Mouse (Mus musculus) heart, adult 2 months (tissue): ENCODE measurements around the gene Olfr659. TPM values are rescaled to one million over a fixed set of nuclear protein-coding genes. Genes with fewer than 3 reads are reported as not detected.

Experiments
- DNase-seq, 2 experiments: peaks; one replicate each; pipeline ENCODE4 v3.0.0; 2021
- H3K27ac ChIP-seq: fragments of 200-600 bp; 2 replicates; pipeline ENCODE4 v1.8.1; 2022
- H3K27me3 ChIP-seq: fragments of 200-500 bp; 2 replicates; pipeline ENCODE4 v1.6.1; 2012; ENCODE audit warnings: mild to moderate bottlenecking, low read length, inconsistent platforms, mixed read lengths; ENCODE audit not compliant: control insufficient read depth, insufficient read depth
- H3K36me3 ChIP-seq: fragments of 200-500 bp; 2 replicates; pipeline ENCODE4 v1.6.1; 2012; ENCODE audit warnings: low read length, inconsistent platforms; ENCODE audit not compliant: control insufficient read depth, insufficient read depth
- H3K4me1 ChIP-seq: fragments of 200-500 bp; 2 replicates; pipeline ENCODE4 v1.6.1; 2011; ENCODE audit warnings: low read length; ENCODE audit not compliant: control insufficient read depth, insufficient read depth
- H3K4me3 ChIP-seq: fragments of 200-600 bp; 2 replicates; pipeline ENCODE4 v1.8.1; 2022
- H3K79me2 ChIP-seq: fragments of 200-500 bp; replicated peaks from 2 replicates; pipeline ENCODE4 v1.6.1; 2012; ENCODE audit warnings: mild to moderate bottlenecking, inconsistent platforms, low read length, moderate library complexity, mixed read lengths; ENCODE audit not compliant: control insufficient read depth, insufficient read depth
- H3K9ac ChIP-seq: fragments of 200-500 bp; 2 replicates; pipeline ENCODE4 v1.6.1; 2012; ENCODE audit warnings: low read depth, mild to moderate bottlenecking, control low read depth, inconsistent platforms, low read length, mixed read lengths
- CTCF ChIP-seq: fragments of 200-600 bp; IDR thresholded peaks from 2 replicates; pipeline ENCODE4 v1.8.1; 2022; ENCODE audit warnings: antibody characterized with exemption, mild to moderate bottlenecking, moderate library complexity
- EP300 ChIP-seq: fragments of 200-500 bp; IDR thresholded peaks from 2 replicates; pipeline ENCODE4 v1.6.1; 2011; ENCODE audit warnings: low read depth, low read length, control low read depth; ENCODE audit not compliant: insufficient read depth
- POLR2A ChIP-seq: fragments of 200-500 bp; IDR thresholded peaks from 2 replicates; pipeline ENCODE4 v1.6.1; 2011; ENCODE audit warnings: mild to moderate bottlenecking, low read depth, low read length, control low read depth; ENCODE audit not compliant: insufficient read depth
- WGBS: fragments of 180-500 bp; shearing (Covaris S2); methylation state at CpG from one replicate; pipeline ENCODE4 v1.1.7; 2018; 5-methylcytosine and 5-hydroxymethylcytosine counted together
- intact Hi-C: fragments of 180-260 bp; cut with DNase I; formaldehyde crosslinking; loops from one replicate; pipeline ENCODE4 v1.15.1; 2025
- long read RNA-seq: library from polyadenylated mRNA; stranded (forward); transcript quantifications from one replicate; pipeline ENCODE4 v2.0.0, GENCODE M21; 2021
- polyA plus RNA-seq: library from polyadenylated mRNA; depleted of rRNA; stranded (reverse); fragments of >200 nt; gene quantifications from 2 replicates; pipeline ENCODE4 v1.2.3, GENCODE M21; 2012; rRNA removed
- total RNA-seq, 2 experiments: library from RNA; stranded (reverse); gene quantifications; 2 replicates each; pipeline ENCODE4 v1.2.3; 2021

The Olfr659 gene
- total RNA-seq (not detected), polyA plus RNA-seq (not detected in 2 replicates)
- long read RNA-seq = 0 reads

- Histone ChIP-seq H3K36me3 (no peaks in the 10 kb centered on the region), H3K4me1 (no peaks in the 10 kb centered on the region), H3K27ac (no peak within 1 kb of the TSS), H3K79me2 (no peaks in the 10 kb centered on the region), H3K4me3 (no peak within 1 kb of the TSS), H3K9ac (no peak within 1 kb of the TSS), H3K27me3 (no peaks in the 10 kb centered on the region)
- intact Hi-C loops = no loop called here
- WGBS = 67% methylated on average over 3 of the region's 3 CpGs
- no peak for DNase-seq
- no peak for TF ChIP-seq CTCF
- no peak for TF ChIP-seq EP300
- no peak for TF ChIP-seq POLR2A
Measured at GRCm38 (mm10) chr7:104666453-104666852, at the start of gene Olfr659. Gene Olfr659, plus strand, starts transcription at chr7:104666753.

GRCm38 (mm10) chr7:104624494-104624893 lies 42.1 kb upstream of the Olfr659 start, which contains the start of gene Olfr657:
Gene Olfr657, plus strand, starts transcription at chr7:104624794.
- no peak for TF ChIP-seq CTCF
- TF ChIP-seq POLR2A = no peak
- TF ChIP-seq EP300 = no peak
- H3K9ac ChIP-seq = no peak within 1 kb of the TSS
- H3K36me3 ChIP-seq = no peaks in the 10 kb centered on the region
- no peak within 1 kb of the TSS for H3K4me3 ChIP-seq
- H3K27ac ChIP-seq = no peak within 1 kb of the TSS
- H3K27me3 ChIP-seq = no peaks in the 10 kb centered on the region
- no peaks in the 10 kb centered on the region for H3K79me2 ChIP-seq
- intact Hi-C loops = no loop called here
- H3K4me1 ChIP-seq = no peaks in the 10 kb centered on the region
- DNase-seq = no peak

- H3K9ac ChIP-seq = no peak within 1 kb of the TSS
- TF ChIP-seq POLR2A (no peak), CTCF (peak; percentile 45)
- DNase-seq = peak; percentile 16 to 28
- H3K79me2 ChIP-seq = no peaks in the 10 kb centered on the region
- H3K4me3 ChIP-seq = no peak within 1 kb of the TSS
- no peaks in the 10 kb centered on the region for H3K27me3 ChIP-seq
- 24% methylated on average over 21 of the region's 22 CpGs for WGBS
- intact Hi-C loops = no loop called here
- H3K4me1 ChIP-seq = no peaks in the 10 kb centered on the region; the same call in 1 of the 2 replicates
- H3K36me3 ChIP-seq = no peaks in the 10 kb centered on the region
- H3K27ac ChIP-seq = no peak within 1 kb of the TSS
Measured at GRCm38 (mm10) chr7:104646841-104647482, 19.6 kb upstream of the Olfr659 start, which contains the start of gene Olfr658. Gene Olfr658, minus strand, starts transcription at chr7:104647305.

GRCm38 (mm10) chr7:104686201-104686600 lies 19.6 kb downstream of the Olfr659 start, which contains the start of gene Olfr661:
Gene Olfr661, plus strand, starts transcription at chr7:104686501.
- intact Hi-C loops = no loop called here
- H3K36me3 ChIP-seq = no peaks in the 10 kb centered on the region
- DNase-seq = no peak
- 73% methylated on average over 2 of the region's 2 CpGs for WGBS
- no peaks in the 10 kb centered on the region for H3K4me1 ChIP-seq
- no peaks in the 10 kb centered on the region for H3K27me3 ChIP-seq
- no peak within 1 kb of the TSS for H3K9ac ChIP-seq
- no peak within 1 kb of the TSS for H3K27ac ChIP-seq
- TF ChIP-seq POLR2A = no peak
- TF ChIP-seq CTCF = no peak
- no peak for TF ChIP-seq EP300
- H3K4me3 ChIP-seq = no peak within 1 kb of the TSS
- no peaks in the 10 kb centered on the region for H3K79me2 ChIP-seq

Other genes starting within 250 kb of the Olfr659 start
- gene Trim30a, start 201.6 kb upstream of the Olfr659 start, total RNA-seq = 1 to 10 TPM; 3.5 to 3.6 TPM
- gene Trim30a, start 201.6 kb upstream of the Olfr659 start, polyA plus RNA-seq = 2.6 and 5.3 TPM in 2 replicates
- under 1 TPM; 0.37 to 0.75 TPM for gene Trim30d, start 158.9 kb upstream of the Olfr659 start, total RNA-seq
- gene Trim30d, start 158.9 kb upstream of the Olfr659 start, polyA plus RNA-seq = 0.62 and 0.76 TPM in 2 replicates
- gene Olfr651, start 116.6 kb upstream of the Olfr659 start, total RNA-seq = not detected
- not detected in 2 replicates for gene Olfr651, start 116.6 kb upstream of the Olfr659 start, polyA plus RNA-seq
- not detected for gene Olfr652, start 105.9 kb upstream of the Olfr659 start, total RNA-seq
- gene Olfr652, start 105.9 kb upstream of the Olfr659 start, polyA plus RNA-seq = not detected in 2 replicates
- gene Olfr653, start 89.4 kb upstream of the Olfr659 start, total RNA-seq = not detected
- gene Olfr653, start 89.4 kb upstream of the Olfr659 start, polyA plus RNA-seq = not detected in 2 replicates
- not detected for gene Olfr654, start 79.7 kb upstream of the Olfr659 start, total RNA-seq
- not detected in 2 replicates for gene Olfr654, start 79.7 kb upstream of the Olfr659 start, polyA plus RNA-seq
- not detected for gene Olfr655, start 65.0 kb upstream of the Olfr659 start, total RNA-seq
- gene Olfr655, start 65.0 kb upstream of the Olfr659 start, polyA plus RNA-seq = not detected in 2 replicates
- gene Olfr656, start 52.8 kb upstream of the Olfr659 start, total RNA-seq = not detected
- gene Olfr656, start 52.8 kb upstream of the Olfr659 start, polyA plus RNA-seq = not detected in 2 replicates
- not detected for gene Olfr657, start 42.0 kb upstream of the Olfr659 start, total RNA-seq
- not detected in 2 replicates for gene Olfr657, start 42.0 kb upstream of the Olfr659 start, polyA plus RNA-seq
- gene Olfr658, start 19.4 kb upstream of the Olfr659 start, total RNA-seq = not detected
- gene Olfr658, start 19.4 kb upstream of the Olfr659 start, polyA plus RNA-seq = not detected in 2 replicates
- not detected for gene Olfr661, start 19.7 kb downstream of the Olfr659 start, total RNA-seq
- not detected in 2 replicates for gene Olfr661, start 19.7 kb downstream of the Olfr659 start, polyA plus RNA-seq
- not detected for gene Usp17le, start 110.7 kb downstream of the Olfr659 start, total RNA-seq
- gene Usp17le, start 110.7 kb downstream of the Olfr659 start, polyA plus RNA-seq = not detected in 2 replicates
- not detected for gene Usp17lb, start 175.8 kb downstream of the Olfr659 start, total RNA-seq
- gene Usp17lb, start 175.8 kb downstream of the Olfr659 start, polyA plus RNA-seq = not detected in 2 replicates
- not detected for gene Usp17la, start 190.3 kb downstream of the Olfr659 start, total RNA-seq
- gene Usp17la, start 190.3 kb downstream of the Olfr659 start, polyA plus RNA-seq = not detected in 2 replicates
- gene Olfr665, start 211.3 kb downstream of the Olfr659 start, total RNA-seq = not detected
- not detected in 2 replicates for gene Olfr665, start 211.3 kb downstream of the Olfr659 start, polyA plus RNA-seq
- gene Olfr666, start 229.2 kb downstream of the Olfr659 start, total RNA-seq = not detected
- not detected in 2 replicates for gene Olfr666, start 229.2 kb downstream of the Olfr659 start, polyA plus RNA-seq